Mouse (Mus musculus) embryonic facial prominence, embryonic 15.5 days (tissue): ENCODE measurements around the gene Vps37c. TPM values are rescaled to one million over a fixed set of nuclear protein-coding genes. Genes with fewer than 3 reads are reported as not detected.

Experiments
- ATAC-seq: fragments of 200-750 bp; cut with Nextera tagmentation; 2 replicates; pipeline ENCODE4 v1.8.0; 2017; ENCODE audit warnings: low read depth, moderate TSS enrichment; ENCODE audit not compliant: insufficient number of reproducible peaks, low FRiP score, low TSS enrichment
- H3K27ac ChIP-seq: fragments of 300-500 bp; sonication (generic); replicated peaks from 2 replicates; pipeline ENCODE4 v1.5.1; 2015; ENCODE audit warnings: mild to moderate bottlenecking, inconsistent platforms
- H3K27me3 ChIP-seq: fragments of 300-500 bp; sonication (generic); 2 replicates; pipeline ENCODE4 v1.6.1; 2015; ENCODE audit warnings: inconsistent platforms
- H3K36me3 ChIP-seq: fragments of 300-500 bp; sonication (generic); 2 replicates; pipeline ENCODE4 v1.6.1; 2015; ENCODE audit warnings: mild to moderate bottlenecking, inconsistent platforms
- H3K4me1 ChIP-seq: fragments of 300-500 bp; sonication (generic); 2 replicates; pipeline ENCODE4 v1.6.1; 2015; ENCODE audit warnings: inconsistent platforms
- H3K4me2 ChIP-seq: fragments of 300-500 bp; sonication (generic); replicated peaks from 2 replicates; pipeline ENCODE4 v1.6.1; 2015; ENCODE audit warnings: mild to moderate bottlenecking, inconsistent platforms
- H3K4me3 ChIP-seq: fragments of 300-500 bp; sonication (generic); replicated peaks from 2 replicates; pipeline ENCODE4 v1.5.1; 2015; ENCODE audit warnings: mild to moderate bottlenecking, inconsistent platforms
- H3K9ac ChIP-seq: fragments of 300-500 bp; sonication (generic); 2 replicates; pipeline ENCODE4 v1.6.1; 2015; ENCODE audit warnings: inconsistent platforms
- H3K9me3 ChIP-seq: fragments of 300-500 bp; sonication (generic); replicated peaks from 2 replicates; pipeline ENCODE4 v1.6.1; 2016; ENCODE audit warnings: inconsistent platforms
- WGBS: fragments of 180-500 bp; shearing (Covaris S2); methylation state at CpG from one replicate; pipeline ENCODE4 v1.1.7; 2015; 5-methylcytosine and 5-hydroxymethylcytosine counted together
- polyA plus RNA-seq: library from polyadenylated mRNA; unstranded; fragments of >200 nt; fragmentation: Nextera tagmentation; extraction: Ambion mirVana; gene quantifications from 2 replicates; pipeline ENCODE4 v1.2.1, GENCODE M21; 2015

The Vps37c gene
- polyA plus RNA-seq, 1 experiment from 2014 or later = 47.0 TPM

- peak overlapping the region; percentile 65; the same call in 1 of the 2 replicates for H3K27ac ChIP-seq
- H3K9me3 ChIP-seq = no peaks in the 10 kb centered on the region
- no peak overlapping the region for H3K4me3 ChIP-seq
- peaks cover 12% of the 10 kb centered on the region for H3K4me1 ChIP-seq
- H3K9ac ChIP-seq = no peak overlapping the region
- no peak for ATAC-seq
- H3K4me2 ChIP-seq = no peak overlapping the region
- no peaks in the 10 kb centered on the region for H3K27me3 ChIP-seq
- 34% methylated on average over 5 of the region's 5 CpGs for WGBS
- H3K36me3 ChIP-seq = no peaks in the 10 kb centered on the region
These were observed 41.9 kb downstream of the Vps37c start for GRCm38 (mm10) chr19:10730469-10730868.

GRCm38 (mm10) chr19:10731975-10732374 is 43.4 kb downstream of the Vps37c start:
- Histone ChIP-seq H3K9ac (no peak overlapping the region), H3K27ac (no peak overlapping the region), H3K4me1 (peaks cover 12% of the 10 kb centered on the region), H3K36me3 (no peaks in the 10 kb centered on the region), H3K4me2 (no peak overlapping the region), H3K4me3 (no peak overlapping the region), H3K27me3 (no peaks in the 10 kb centered on the region), H3K9me3 (no peaks in the 10 kb centered on the region)
- no peak for ATAC-seq
- WGBS = 87% methylated on average over 7 of the region's 7 CpGs

- no peaks in the 10 kb centered on the region for H3K9me3 ChIP-seq
- ATAC-seq = no peak
- H3K27ac ChIP-seq = no peak overlapping the region
- no peak overlapping the region for H3K4me2 ChIP-seq
- H3K27me3 ChIP-seq = no peaks in the 10 kb centered on the region
- H3K36me3 ChIP-seq = no peaks in the 10 kb centered on the region
- H3K4me1 ChIP-seq = peaks cover 12% of the 10 kb centered on the region
- H3K4me3 ChIP-seq = no peak overlapping the region
- WGBS = 94% methylated on average over 7 of the region's 7 CpGs
- H3K9ac ChIP-seq = no peak overlapping the region
These were observed 44.2 kb downstream of the Vps37c start for GRCm38 (mm10) chr19:10732741-10733140.

GRCm38 (mm10) chr19:10733501-10734127 is 45.1 kb downstream of the Vps37c start:
- WGBS = 70% methylated on average over 10 of the region's 10 CpGs

GRCm38 (mm10) chr19:10734554-10734953 is 46.0 kb downstream of the Vps37c start:
- Histone ChIP-seq H3K36me3 (no peaks in the 10 kb centered on the region), H3K4me3 (no peak overlapping the region), H3K4me1 (peaks cover 12% of the 10 kb centered on the region), H3K9me3 (no peaks in the 10 kb centered on the region), H3K4me2 (no peak overlapping the region), H3K9ac (no peak overlapping the region), H3K27me3 (no peaks in the 10 kb centered on the region), H3K27ac (no peak overlapping the region)
- no peak for ATAC-seq
- 73% methylated on average over 7 of the region's 7 CpGs for WGBS

More at GRCm38 (mm10) chr19:10733501-10734127, 45.1 kb downstream of the Vps37c start:
- H3K36me3 ChIP-seq = no peaks in the 10 kb centered on the region
- no peak overlapping the region for H3K4me3 ChIP-seq
- no peak for ATAC-seq
- H3K9ac ChIP-seq = no peak overlapping the region
- no peak overlapping the region for H3K27ac ChIP-seq
- H3K27me3 ChIP-seq = no peaks in the 10 kb centered on the region
- no peak overlapping the region for H3K4me2 ChIP-seq
- peaks cover 12% of the 10 kb centered on the region for H3K4me1 ChIP-seq
- H3K9me3 ChIP-seq = no peaks in the 10 kb centered on the region

GRCm38 (mm10) chr19:10735061-10735460 is 46.5 kb downstream of the Vps37c start:
- ATAC-seq = no peak
- Histone ChIP-seq H3K4me3 (no peak overlapping the region), H3K9ac (no peak overlapping the region), H3K9me3 (no peaks in the 10 kb centered on the region), H3K4me2 (no peak overlapping the region), H3K4me1 (peaks cover 8% of the 10 kb centered on the region), H3K27ac (no peak overlapping the region), H3K36me3 (no peaks in the 10 kb centered on the region), H3K27me3 (no peaks in the 10 kb centered on the region)
- 82% methylated on average over 3 of the region's 3 CpGs for WGBS

GRCm38 (mm10) chr19:10735861-10736260 is 47.3 kb downstream of the Vps37c start:
- H3K4me1 ChIP-seq = peaks cover 4% of the 10 kb centered on the region
- no peak overlapping the region for H3K4me3 ChIP-seq
- H3K9me3 ChIP-seq = no peaks in the 10 kb centered on the region
- no peaks in the 10 kb centered on the region for H3K36me3 ChIP-seq
- H3K4me2 ChIP-seq = no peak overlapping the region
- 92% methylated on average over 7 of the region's 7 CpGs for WGBS
- H3K9ac ChIP-seq = no peak overlapping the region
- H3K27ac ChIP-seq = no peak overlapping the region
- ATAC-seq = no peak
- H3K27me3 ChIP-seq = no peaks in the 10 kb centered on the region

- Histone ChIP-seq H3K36me3 (no peaks in the 10 kb centered on the region), H3K4me3 (no peak overlapping the region), H3K4me2 (no peak overlapping the region), H3K9me3 (no peaks in the 10 kb centered on the region), H3K27ac (no peak overlapping the region), H3K4me1 (peaks cover 9% of the 10 kb centered on the region), H3K9ac (no peak overlapping the region), H3K27me3 (no peaks in the 10 kb centered on the region)
- no peak for ATAC-seq
- WGBS = 89% methylated on average over 6 of the region's 6 CpGs
These were observed 49.5 kb downstream of the Vps37c start for GRCm38 (mm10) chr19:10738038-10738437.

- Histone ChIP-seq H3K9ac (no peak within 1 kb of the TSS), H3K4me3 (no peak within 1 kb of the TSS), H3K27me3 (no peaks in the 10 kb centered on the region), H3K27ac (no peak within 1 kb of the TSS), H3K4me2 (no peak within 1 kb of the TSS), H3K9me3 (no peaks in the 10 kb centered on the region), H3K4me1 (peaks cover 9% of the 10 kb centered on the region), H3K36me3 (no peaks in the 10 kb centered on the region)
- ATAC-seq = no peak
- WGBS = 57% methylated on average over 4 of the region's 4 CpGs
These were observed 50.3 kb downstream of the Vps37c start, which contains the start of gene Cd5 for GRCm38 (mm10) chr19:10738811-10739210. Cd5 (minus strand) TSS chr19:10739002.

- 97% methylated on average over 4 of the region's 4 CpGs for WGBS
- no peak for ATAC-seq
- no peak overlapping the region for H3K27ac ChIP-seq
- H3K9me3 ChIP-seq = no peaks in the 10 kb centered on the region
- no peak overlapping the region for H3K4me3 ChIP-seq
- H3K36me3 ChIP-seq = no peaks in the 10 kb centered on the region
- no peak overlapping the region for H3K9ac ChIP-seq
- H3K4me1 ChIP-seq = peaks cover 9% of the 10 kb centered on the region
- H3K27me3 ChIP-seq = no peaks in the 10 kb centered on the region
- no peak overlapping the region for H3K4me2 ChIP-seq
These were observed 51.4 kb downstream of the Vps37c start for GRCm38 (mm10) chr19:10739916-10740315.

GRCm38 (mm10) chr19:10740641-10741440 is 52.3 kb downstream of the Vps37c start:
- H3K36me3 ChIP-seq = no peaks in the 10 kb centered on the region
- H3K9ac ChIP-seq = no peak overlapping the region
- no peak overlapping the region for H3K4me3 ChIP-seq
- no peak overlapping the region for H3K27ac ChIP-seq
- no peaks in the 10 kb centered on the region for H3K9me3 ChIP-seq
- no peak for ATAC-seq
- peaks cover 9% of the 10 kb centered on the region for H3K4me1 ChIP-seq
- H3K4me2 ChIP-seq = no peak overlapping the region
- no peaks in the 10 kb centered on the region for H3K27me3 ChIP-seq
- WGBS = 30% methylated on average over 11 of the region's 11 CpGs
